Mouse (Mus musculus): ENCODE measurements at regions not wholly inside any gene's neighbourhood (a gene's known extent, or its start where the extent isn't known, plus 50 kb on each side); places are given as distances from the start of the nearest gene placed in this dataset.

DNA sequence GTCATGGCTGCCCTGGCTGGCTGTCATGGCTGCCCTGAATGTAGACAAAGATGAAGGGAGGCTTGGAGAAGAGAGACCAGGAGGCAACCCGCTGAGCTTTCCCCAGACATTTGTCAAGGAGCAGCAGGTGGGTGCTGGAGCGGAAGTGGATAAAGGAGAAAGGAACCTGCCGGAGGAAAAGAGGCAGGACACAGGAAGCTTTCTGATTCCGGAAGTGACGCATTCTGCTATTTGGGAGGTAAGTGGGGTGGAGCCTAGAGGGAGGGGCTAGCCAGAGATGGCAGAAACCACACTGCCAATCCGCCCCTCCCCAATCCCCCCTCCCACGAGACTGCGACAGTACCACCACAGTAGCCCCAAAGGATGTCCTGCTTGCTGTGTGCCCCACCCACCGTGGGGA is 80.1 kb downstream of the Gm572 start:
- peaks cover 7% of the 10 kb centered on the region for H3K27me3 ChIP-seq
- 83% methylated on average over 9 of the region's 9 CpGs for WGBS
- H3K4me2 ChIP-seq: no peak overlapping the region
- H3K4me3 ChIP-seq: no peak overlapping the region
- H3K27ac ChIP-seq: no peak overlapping the region
- H3K36me3 ChIP-seq (ENCODE audit: poor library complexity, severe bottlenecking): no peaks in the 10 kb centered on the region
- peaks cover 10% of the 10 kb centered on the region for H3K4me1 ChIP-seq
- H3K9me3 ChIP-seq (replicated peaks): no peaks in the 10 kb centered on the region
- no peak for ATAC-seq
- no peak overlapping the region for H3K9ac ChIP-seq

GRCm38 (mm10) chr4:148723934-148724719 is 80.1 kb upstream of the Casz1 start:
- no peak overlapping the region for H3K27ac ChIP-seq
- peak; percentile 45 for ATAC-seq
- peak overlapping the region; percentile 66 for H3K4me2 ChIP-seq
- H3K4me1 ChIP-seq: peaks cover 10% of the 10 kb centered on the region
- 3% methylated on average over 30 of the region's 39 CpGs for WGBS
- H3K9ac ChIP-seq: peak overlapping the region; percentile 58
- H3K9me3 ChIP-seq (replicated peaks): no peaks in the 10 kb centered on the region
- no peaks in the 10 kb centered on the region for H3K36me3 ChIP-seq (ENCODE audit: poor library complexity, severe bottlenecking)
- peaks cover 10% of the 10 kb centered on the region for H3K27me3 ChIP-seq
- H3K4me3 ChIP-seq: peak overlapping the region; percentile 35

GRCm38 (mm10) chr4:148728800-148729199 is 75.4 kb upstream of the Casz1 start:
- no peak overlapping the region for H3K27ac ChIP-seq
- 0 out of 2 replicates have a peak, but pooled peaks cover 3% of the 10 kb centered on the region for H3K27me3 ChIP-seq
- peaks cover 8% of the 10 kb centered on the region; the same call in 1 of the 2 replicates for H3K4me1 ChIP-seq
- no peak overlapping the region for H3K9ac ChIP-seq
- WGBS: 91% methylated on average over 5 of the region's 5 CpGs
- H3K4me3 ChIP-seq: no peak overlapping the region
- no peak overlapping the region for H3K4me2 ChIP-seq
- H3K9me3 ChIP-seq (replicated peaks): no peaks in the 10 kb centered on the region
- no peak for ATAC-seq
- no peaks in the 10 kb centered on the region for H3K36me3 ChIP-seq (ENCODE audit: poor library complexity, severe bottlenecking)

- Histone ChIP-seq H3K36me3 (ENCODE audit: poor library complexity, severe bottlenecking) (no peaks in the 10 kb centered on the region), H3K9ac (no peak overlapping the region), H3K4me1 (no peaks in the 10 kb centered on the region), H3K4me2 (no peak overlapping the region), H3K4me3 (no peak overlapping the region), H3K9me3 (replicated peaks) (no peaks in the 10 kb centered on the region), H3K27ac (no peak overlapping the region), H3K27me3 (peaks cover 9% of the 10 kb centered on the region; the same call in 1 of the 2 replicates)
- no peak for ATAC-seq
- WGBS: 59% methylated on average over 3 of the region's 3 CpGs
These were observed 72.6 kb upstream of the Casz1 start for GRCm38 (mm10) chr4:148731586-148731985.

- WGBS: 83% methylated on average over 9 of the region's 9 CpGs
- peaks cover 12% of the 10 kb centered on the region for H3K4me1 ChIP-seq
- H3K9ac ChIP-seq: no peak overlapping the region
- H3K36me3 ChIP-seq (ENCODE audit: poor library complexity, severe bottlenecking): no peaks in the 10 kb centered on the region
- H3K4me3 ChIP-seq: no peak overlapping the region
- no peak overlapping the region for H3K27ac ChIP-seq
- no peak overlapping the region for H3K4me2 ChIP-seq
- H3K9me3 ChIP-seq (replicated peaks): no peaks in the 10 kb centered on the region
- peaks cover 9% of the 10 kb centered on the region for H3K27me3 ChIP-seq
- ATAC-seq: no peak
These were observed 70.2 kb upstream of the Casz1 start for GRCm38 (mm10) chr4:148734061-148734460.

DNA sequence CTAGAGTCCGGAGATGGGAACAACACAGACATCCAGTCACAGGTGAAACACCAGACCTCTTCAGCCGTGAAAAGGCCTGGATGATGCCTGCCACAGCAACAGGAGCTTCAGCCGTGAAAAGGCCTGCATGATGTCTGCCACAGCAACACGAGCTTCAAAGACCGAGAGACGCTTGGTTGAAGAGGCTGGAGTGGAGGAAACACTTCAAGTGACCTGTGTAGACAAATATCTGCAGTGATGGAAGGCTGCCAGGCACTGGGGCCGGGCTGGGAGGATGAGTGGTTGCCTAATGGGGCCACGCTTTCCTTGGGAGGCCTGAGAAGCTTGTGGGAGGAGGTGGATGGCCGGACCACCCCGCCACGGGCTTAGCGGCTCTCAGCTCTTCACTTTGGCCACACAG is 69.7 kb upstream of the Casz1 start:
- no peak overlapping the region for H3K4me3 ChIP-seq
- WGBS: 66% methylated on average over 12 of the region's 12 CpGs
- no peak for ATAC-seq
- no peak overlapping the region for H3K9ac ChIP-seq
- H3K27me3 ChIP-seq: peaks cover 14% of the 10 kb centered on the region
- H3K27ac ChIP-seq: no peak overlapping the region
- no peak overlapping the region for H3K4me2 ChIP-seq
- no peaks in the 10 kb centered on the region for H3K36me3 ChIP-seq (ENCODE audit: poor library complexity, severe bottlenecking)
- H3K9me3 ChIP-seq (replicated peaks): no peaks in the 10 kb centered on the region
- peaks cover 15% of the 10 kb centered on the region for H3K4me1 ChIP-seq

- H3K9ac ChIP-seq: no peak overlapping the region
- H3K4me2 ChIP-seq: no peak overlapping the region
- no peak overlapping the region for H3K4me3 ChIP-seq
- peaks cover 41% of the 10 kb centered on the region for H3K27me3 ChIP-seq
- H3K36me3 ChIP-seq (ENCODE audit: poor library complexity, severe bottlenecking): no peaks in the 10 kb centered on the region
- no peak for ATAC-seq
- H3K27ac ChIP-seq: no peak overlapping the region
- no peaks in the 10 kb centered on the region for H3K9me3 ChIP-seq (replicated peaks)
- WGBS: 21% methylated on average over 13 of the region's 13 CpGs
- H3K4me1 ChIP-seq: peaks cover 28% of the 10 kb centered on the region
These were observed 65.4 kb upstream of the Casz1 start for GRCm38 (mm10) chr4:148738601-148739530.

DNA sequence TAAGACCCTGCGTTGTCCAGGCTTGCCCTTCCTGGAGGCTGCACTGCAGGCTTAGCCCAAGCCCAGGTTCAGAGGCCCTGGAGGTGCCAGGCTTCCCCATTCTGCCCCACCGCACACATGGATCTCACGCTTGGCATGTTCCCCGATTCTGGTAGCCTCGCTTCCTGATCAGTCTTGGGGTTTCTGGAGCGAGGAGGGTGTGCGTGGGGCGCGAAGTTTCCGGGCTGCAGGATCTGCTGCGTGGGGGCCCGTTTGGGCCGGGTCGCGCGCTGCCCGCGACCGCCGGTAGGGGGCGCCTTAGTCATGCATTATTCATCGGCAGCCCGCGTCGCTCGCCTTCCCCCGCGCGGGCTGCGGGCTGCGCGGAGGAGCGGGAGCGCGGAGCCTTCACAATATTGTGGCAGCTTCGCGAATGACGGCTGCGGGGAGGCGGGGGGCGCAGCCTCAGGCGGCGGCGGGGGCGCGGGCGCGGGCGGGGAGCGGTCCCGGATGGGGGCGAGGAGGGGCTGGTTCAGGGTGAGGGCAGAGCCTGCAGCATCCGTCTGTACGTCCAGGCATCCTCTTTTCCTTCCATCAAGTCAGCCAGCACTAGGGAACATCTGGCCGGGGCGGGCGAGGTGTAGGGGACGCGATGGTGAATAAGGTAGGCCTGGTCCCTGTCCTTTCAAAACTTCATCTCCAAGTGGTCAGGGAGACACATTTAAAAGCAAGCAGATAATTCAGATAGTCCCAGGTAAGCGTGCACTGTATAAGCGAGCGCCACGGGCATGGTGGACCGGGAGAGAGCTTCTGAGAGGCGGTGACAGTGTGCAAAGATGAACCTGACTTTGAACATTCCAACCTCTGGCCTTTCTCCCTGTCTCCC is 61.4 kb upstream of the Casz1 start:
- no peaks in the 10 kb centered on the region for H3K36me3 ChIP-seq (ENCODE audit: poor library complexity, severe bottlenecking)
- peaks cover 29% of the 10 kb centered on the region for H3K4me1 ChIP-seq
- peak; percentile 87 for ATAC-seq
- WGBS: 5% methylated on average over 54 of the region's 65 CpGs
- peaks cover 52% of the 10 kb centered on the region for H3K27me3 ChIP-seq
- peak overlapping the region; percentile 84 for H3K4me2 ChIP-seq
- peak overlapping the region; percentile 44 for H3K4me3 ChIP-seq
- H3K9me3 ChIP-seq (replicated peaks): no peaks in the 10 kb centered on the region
- no peak overlapping the region for H3K27ac ChIP-seq
- peak overlapping the region; percentile 65 for H3K9ac ChIP-seq

GRCm38 (mm10) chr4:148743414-148743844 is 60.8 kb upstream of the Casz1 start:
- H3K27ac ChIP-seq: no peak overlapping the region
- H3K9me3 ChIP-seq (replicated peaks): no peaks in the 10 kb centered on the region
- H3K36me3 ChIP-seq (ENCODE audit: poor library complexity, severe bottlenecking): no peaks in the 10 kb centered on the region
- H3K27me3 ChIP-seq: peaks cover 52% of the 10 kb centered on the region
- H3K9ac ChIP-seq: 0 out of 2 replicates have a peak overlapping the region, but pooled peaks have one; percentile 65
- no peak for ATAC-seq
- H3K4me1 ChIP-seq: peaks cover 29% of the 10 kb centered on the region
- H3K4me3 ChIP-seq: 0 out of 2 replicates have a peak overlapping the region, but pooled peaks have one; percentile 44
- 7% methylated on average over 11 of the region's 11 CpGs for WGBS
- peak overlapping the region; percentile 84 for H3K4me2 ChIP-seq

GRCm38 (mm10) chr4:148744053-148744452 is 60.2 kb upstream of the Casz1 start:
- no peak for ATAC-seq
- 47% methylated on average over 8 of the region's 8 CpGs for WGBS
- Histone ChIP-seq H3K27me3 (peaks cover 50% of the 10 kb centered on the region), H3K4me3 (no peak overlapping the region), H3K9me3 (replicated peaks) (no peaks in the 10 kb centered on the region), H3K36me3 (ENCODE audit: poor library complexity, severe bottlenecking) (no peaks in the 10 kb centered on the region), H3K4me1 (peaks cover 24% of the 10 kb centered on the region), H3K4me2 (no peak overlapping the region), H3K9ac (no peak overlapping the region), H3K27ac (no peak overlapping the region)

DNA sequence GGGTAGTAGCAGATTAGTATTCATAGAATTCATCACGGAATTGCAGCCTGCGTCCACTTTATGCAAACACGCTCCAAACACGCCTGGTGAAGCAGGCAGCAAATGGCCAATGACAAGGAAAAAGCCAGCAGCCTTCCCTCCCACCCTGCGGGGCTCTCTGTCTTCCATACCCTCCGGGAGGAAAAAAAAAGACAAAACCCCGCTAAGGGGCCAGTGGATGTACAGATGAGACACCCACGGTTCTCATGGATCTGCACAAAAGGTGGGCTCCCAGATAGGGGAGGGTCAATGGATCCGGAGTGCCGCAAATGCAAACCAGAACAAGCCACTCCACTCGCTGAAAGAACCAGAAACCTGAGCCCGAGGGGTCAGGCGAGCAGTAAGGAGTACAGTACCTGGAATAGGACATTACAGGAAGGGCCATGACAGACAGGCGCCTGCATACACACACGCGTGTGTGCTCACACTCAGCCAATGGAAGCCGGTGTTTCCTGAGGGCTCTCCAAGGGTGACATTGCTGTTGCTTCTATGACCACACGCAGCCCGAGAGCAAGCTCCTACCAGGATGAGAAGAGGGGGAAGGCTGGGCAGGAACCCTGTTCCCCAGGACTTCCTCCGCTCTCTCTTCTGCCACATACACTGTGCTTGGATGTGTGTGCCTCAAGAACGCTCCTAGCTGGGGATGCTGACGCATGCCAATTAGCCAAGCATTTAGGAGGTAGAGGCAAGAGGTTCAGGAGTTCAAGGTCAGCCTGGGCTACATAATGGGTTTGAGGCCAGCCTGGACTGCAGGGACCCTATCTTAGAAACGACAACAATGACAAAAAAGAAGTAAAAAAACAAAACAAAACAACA is 57.5 kb upstream of the Casz1 start:
- H3K36me3 ChIP-seq (ENCODE audit: poor library complexity, severe bottlenecking): no peaks in the 10 kb centered on the region
- peaks cover 29% of the 10 kb centered on the region for H3K4me1 ChIP-seq
- H3K4me3 ChIP-seq: no peak overlapping the region
- H3K4me2 ChIP-seq: no peak overlapping the region
- 46% methylated on average over 23 of the region's 23 CpGs for WGBS
- H3K27ac ChIP-seq: no peak overlapping the region
- ATAC-seq: no peak
- H3K9me3 ChIP-seq (replicated peaks): no peaks in the 10 kb centered on the region
- peaks cover 31% of the 10 kb centered on the region for H3K27me3 ChIP-seq
- 0 out of 2 replicates have a peak overlapping the region, but pooled peaks have one; percentile 12 for H3K9ac ChIP-seq

All from forebrain, embryonic 13.5 days (tissue).